Mouse (Mus musculus): ENCODE measurements around the gene Krtap11-1. TPM values are rescaled to one million over a fixed set of nuclear protein-coding genes. Genes with fewer than 3 reads are reported as not detected.

Gene Krtap11-1
- total RNA-seq, 1 experiment from 2014 or later: not detected

DNA sequence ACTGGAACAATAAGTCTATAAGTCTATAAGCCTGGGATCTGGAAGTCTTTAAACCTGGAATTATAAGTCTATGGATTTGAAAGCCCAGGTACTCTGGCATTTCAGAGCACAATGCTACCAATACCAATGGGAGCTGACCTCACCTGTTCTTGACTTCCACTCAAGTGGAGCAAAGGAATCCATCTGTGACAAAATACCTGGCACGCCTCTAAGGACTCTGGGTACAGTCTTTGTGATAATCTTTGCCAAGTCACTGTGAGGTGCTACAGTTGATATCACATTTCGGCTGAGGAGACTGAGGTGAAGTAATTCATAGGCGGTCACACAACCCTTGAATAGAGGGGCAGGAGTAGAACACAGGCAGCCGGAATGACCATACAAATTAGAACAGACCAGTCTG lies 50.0 kb downstream of the Krtap11-1 start:
- ATAC-seq (replicated peaks in 1 of 2; ENCODE audit: insufficient read depth in 1 of 2, low FRiP score in 2 of 2, low TSS enrichment in 1 of 2, low read depth in 1 of 2, poor library complexity in 2 of 2, severe bottlenecking in 2 of 2): no peak

DNA sequence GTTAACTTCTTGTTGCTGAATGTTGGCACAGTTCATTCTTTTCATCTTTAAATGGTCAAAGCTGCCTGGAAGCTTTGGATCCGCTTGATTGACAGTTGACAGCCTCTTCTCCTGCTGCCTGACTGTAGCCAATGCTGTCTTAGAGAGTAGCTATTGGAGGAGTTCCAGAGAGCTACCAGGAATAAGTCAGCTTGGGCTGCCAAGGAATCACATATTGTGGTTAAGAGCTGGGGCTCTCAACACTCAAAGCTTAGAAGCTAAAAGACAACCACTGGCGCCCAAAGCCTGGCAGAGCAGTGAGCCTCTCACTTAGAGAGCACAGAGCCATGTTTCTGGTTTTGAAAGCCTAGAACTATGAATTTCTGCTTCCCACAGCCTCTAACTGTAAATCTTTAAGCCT lies 50.4 kb downstream of the Krtap11-1 start:
- ATAC-seq (replicated peaks in 1 of 2; ENCODE audit: insufficient read depth in 1 of 2, low FRiP score in 2 of 2, low TSS enrichment in 1 of 2, low read depth in 1 of 2, poor library complexity in 2 of 2, severe bottlenecking in 2 of 2): no peak

Other genes starting within 250 kb of the Krtap11-1 start
- not detected in 2 replicates for gene Krtap21-1, start 167.3 kb downstream of the Krtap11-1 start, total RNA-seq (2017)
- gene Krtap6-2, start 151.1 kb downstream of the Krtap11-1 start, total RNA-seq (2017): not detected in 2 replicates
- not detected in 2 replicates for gene Krtap8-1, start 83.2 kb downstream of the Krtap11-1 start, total RNA-seq (2017)
- not detected in 2 replicates for gene Krtap7-1, start 62.9 kb downstream of the Krtap11-1 start, total RNA-seq (2017)

All from hematopoietic stem cell, adult 5-6 weeks (primary cell).